Mouse (Mus musculus) kidney, postnatal 4 days (tissue): ENCODE results near the gene B3gat2.

Experiments
- DNase-seq, 2 experiments: peaks; one replicate each; pipeline ENCODE4 v3.0.0; 2021; ENCODE audit warnings: mixed read lengths in 2 of 2

B3gat2 gene

DNA sequence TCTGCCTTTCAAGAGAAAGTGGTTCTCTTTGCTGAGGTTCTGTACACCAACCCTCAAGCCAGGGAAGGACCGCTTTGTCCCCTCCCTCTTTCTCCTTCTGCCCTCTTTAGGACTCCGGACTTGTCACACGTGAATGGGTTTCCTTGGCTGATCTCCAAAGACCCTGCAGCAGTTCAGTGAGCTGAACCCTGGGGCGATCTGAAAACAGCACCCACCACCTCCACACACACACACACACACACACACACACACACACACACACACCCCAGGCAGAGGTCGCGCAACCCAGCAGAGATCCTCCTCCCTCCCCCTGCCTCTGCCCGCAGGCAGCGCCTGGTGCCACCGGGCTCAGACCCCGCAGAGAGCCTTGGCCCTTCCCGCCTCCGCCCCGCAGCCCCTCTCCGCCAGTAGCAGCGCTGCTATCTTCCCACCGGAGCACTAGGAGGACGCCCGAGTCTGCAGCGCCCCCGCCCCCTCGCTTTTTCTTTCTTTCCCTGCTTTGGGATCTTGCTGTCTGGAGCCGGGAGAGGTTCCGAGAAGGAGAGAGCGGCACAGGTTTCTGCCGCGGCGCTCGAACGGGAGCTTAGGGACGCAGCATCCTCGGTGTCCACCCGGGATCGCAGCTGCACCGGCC lies at the start of gene B3gat2:
Gene B3gat2, plus strand, starts transcription at position 252 of the 634 bp plus-strand sequence.
- DNase-seq, result peak; percentile 72 to 79

DNA sequence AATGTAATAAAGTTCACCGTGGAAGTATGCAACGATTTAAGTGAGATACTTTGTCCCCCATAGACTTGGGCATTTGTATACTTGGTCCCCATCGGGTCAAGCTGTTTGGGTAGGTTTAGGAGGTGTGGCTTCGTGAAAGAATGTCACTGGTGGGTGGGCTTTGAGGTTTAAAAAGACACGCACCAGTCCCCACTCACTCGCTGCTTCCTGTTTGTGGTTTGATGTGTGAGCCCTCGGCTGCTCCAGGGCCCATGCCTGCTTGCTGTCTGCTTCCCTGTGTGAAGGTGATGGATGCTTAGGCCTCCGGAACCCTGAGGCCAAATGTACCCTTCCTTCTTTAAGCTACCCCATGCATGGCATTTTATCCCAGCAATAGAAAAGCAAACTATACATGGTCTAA lies 41.2 kb upstream of the B3gat2 start:
- DNase-seq, result no peak

DNA sequence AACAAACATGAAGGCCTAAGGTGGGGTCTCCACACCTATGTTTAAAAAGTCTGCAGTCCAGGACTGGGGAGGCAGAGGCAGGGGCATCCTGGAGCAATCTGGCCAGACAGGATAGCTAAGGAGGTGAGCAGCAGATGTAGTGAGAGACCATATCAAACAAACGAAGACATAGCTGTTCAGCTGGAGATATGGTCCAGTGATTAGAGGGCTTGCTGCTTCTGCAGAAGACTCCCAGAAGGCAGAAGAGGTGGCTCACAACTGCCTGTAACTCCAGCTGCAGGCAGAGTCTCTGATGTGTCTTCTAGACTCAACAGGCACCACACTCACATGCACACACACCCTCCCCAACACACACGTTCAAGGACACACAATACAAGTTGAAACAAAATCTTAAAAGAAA lies 40.5 kb upstream of the B3gat2 start:
- no peak for DNase-seq

DNA sequence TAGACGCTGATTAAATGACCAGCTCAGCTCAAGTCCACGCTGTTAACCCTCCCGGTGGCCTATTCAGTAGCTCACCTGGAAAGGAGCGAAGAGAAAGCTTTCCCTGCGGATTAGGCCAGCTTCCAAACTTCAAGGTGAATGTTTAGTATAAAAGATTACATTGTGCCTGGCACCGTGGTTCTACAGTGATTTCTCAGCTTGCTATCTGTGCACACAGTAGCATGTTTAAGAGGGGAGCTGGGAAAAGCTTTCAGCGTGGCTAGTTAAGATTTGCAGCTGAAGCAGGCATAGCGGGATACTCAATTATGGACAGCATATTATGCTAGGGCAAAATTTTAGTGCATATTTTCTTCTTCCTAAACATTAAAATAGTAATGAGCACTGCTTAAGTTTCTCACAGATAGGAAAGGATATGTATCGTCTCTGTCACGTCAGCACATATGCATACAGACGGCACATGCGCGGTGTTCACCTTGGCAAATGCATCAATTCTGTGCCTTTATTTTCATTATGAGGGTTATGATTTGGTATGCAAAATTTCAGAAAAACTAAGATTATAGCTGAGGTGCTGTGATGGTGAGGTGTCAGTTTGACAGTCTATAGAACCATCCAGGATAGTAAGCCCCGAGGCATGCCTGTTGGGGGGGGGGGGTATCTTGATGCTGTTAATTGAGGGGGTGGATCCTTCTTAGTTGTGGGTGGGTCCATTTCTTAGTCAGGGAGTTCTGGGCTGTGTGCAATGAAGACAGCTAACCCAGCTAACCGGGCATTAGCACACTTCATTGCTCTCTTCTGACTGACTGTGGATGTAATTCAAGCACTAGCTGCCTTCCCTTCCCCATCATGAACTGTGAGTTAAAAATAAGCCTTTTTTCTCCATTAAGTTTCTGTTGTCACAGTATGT lies 38.8 kb upstream of the B3gat2 start:
- DNase-seq, result no peak

DNA sequence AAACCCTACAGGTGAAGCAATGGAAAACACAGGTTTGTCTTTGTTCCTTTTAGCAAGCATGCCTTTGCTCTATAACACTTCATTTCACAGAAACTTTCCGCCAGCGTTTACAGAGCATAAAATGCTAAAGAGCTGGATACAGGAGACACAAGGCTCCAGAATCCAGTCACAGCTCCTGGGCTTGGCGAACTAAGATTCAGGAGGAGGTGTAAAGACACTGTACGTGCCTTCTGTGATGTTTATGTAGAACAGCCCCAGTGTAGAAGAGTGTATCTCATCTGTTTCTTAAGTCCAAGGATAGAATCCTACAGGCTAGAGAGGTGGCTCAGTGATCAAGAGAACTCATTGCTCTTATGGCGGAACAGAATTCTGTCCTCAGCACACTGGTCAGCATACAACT lies 30.2 kb upstream of the B3gat2 start:
- DNase-seq, result no peak

DNA sequence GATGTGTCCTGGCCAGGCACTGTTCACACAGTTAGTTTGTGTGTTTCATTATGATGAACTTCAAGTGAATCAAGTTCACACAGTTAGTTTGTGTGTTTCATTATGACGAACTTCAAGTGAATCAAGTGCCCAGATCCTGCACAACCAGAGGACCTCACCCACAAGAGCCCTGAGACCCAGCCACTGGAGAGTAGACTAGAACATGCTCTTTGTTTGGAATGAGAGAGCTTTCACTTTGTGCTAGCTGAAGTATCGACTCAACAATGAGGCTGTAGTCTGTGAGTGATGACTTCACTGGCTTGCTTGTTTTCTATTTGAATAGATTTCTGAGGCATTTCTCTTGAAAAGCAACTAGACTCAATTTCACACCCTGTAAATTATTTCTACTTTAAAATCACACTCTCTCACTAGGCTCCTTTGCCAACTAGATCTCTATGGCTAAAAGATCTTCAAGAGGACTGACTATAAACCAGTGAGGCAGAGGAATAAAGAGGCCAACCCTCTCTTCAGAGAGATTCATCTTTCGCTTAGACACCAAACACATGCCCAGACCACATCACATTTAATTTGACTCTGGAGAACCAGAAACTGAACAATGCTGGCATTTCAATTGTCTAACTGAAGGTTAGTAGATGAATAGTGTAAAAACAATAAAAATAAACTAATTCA lies 10.6 kb upstream of the B3gat2 start:
- DNase-seq, result no peak

DNA sequence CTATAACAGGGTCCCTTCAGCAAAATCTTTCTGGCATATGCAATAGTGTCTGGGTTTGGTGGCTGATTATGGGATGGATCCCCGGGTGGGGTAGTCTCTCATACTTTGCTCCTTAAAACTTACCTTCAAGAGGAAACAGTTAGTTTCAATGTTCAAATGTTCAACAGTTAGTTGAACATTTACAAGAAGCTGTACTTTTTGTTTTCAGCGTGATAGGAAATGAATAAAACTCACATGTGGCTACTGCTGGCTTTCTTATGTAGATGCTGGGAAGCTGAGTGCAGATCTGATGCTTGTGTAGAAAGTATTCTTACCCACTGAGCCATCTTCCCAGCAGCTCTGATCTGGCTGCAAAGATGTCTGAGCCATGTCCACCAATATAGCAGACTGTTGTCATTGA lies 8.5 kb upstream of the B3gat2 start:
- no peak for DNase-seq

DNA sequence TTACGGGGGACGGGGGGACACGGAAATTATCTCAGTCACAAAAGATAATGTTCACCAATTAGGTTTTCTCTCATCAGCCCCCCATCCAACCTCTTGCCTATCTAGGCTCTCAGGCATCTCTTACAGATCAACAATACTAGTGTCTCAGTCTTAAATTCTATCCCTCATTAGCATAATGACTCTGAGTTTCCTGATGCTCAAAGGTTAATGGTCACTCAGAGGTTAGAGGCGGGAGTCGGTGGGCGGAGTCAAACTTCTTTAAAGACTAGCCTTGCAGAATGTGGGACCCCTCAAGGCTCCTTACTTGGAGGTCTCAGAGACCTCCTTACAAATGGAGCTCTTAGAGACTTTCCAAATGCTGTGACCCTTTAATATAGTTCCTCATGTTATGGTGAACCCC lies 8.0 kb upstream of the B3gat2 start:
- no peak for DNase-seq

DNA sequence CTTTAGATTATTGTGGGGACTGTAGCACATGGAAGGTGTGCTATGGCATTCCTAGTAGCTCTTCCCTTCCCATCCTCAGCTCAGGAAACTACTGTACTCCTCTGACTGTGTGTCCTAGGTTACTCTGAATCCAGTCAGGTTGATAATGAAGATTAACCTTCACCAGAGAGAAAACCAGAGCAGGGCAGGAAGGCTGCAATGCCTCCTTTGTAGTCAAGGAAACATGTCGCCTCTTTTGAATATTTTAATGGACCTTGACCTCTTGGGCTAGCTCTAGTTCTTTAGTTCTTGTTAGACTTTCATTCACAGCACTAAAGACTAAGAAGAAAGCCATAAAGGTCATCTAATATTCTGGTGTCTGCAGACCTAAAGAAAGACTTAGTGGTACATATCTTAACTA lies 7.2 kb upstream of the B3gat2 start:
- DNase-seq, result no peak

DNA sequence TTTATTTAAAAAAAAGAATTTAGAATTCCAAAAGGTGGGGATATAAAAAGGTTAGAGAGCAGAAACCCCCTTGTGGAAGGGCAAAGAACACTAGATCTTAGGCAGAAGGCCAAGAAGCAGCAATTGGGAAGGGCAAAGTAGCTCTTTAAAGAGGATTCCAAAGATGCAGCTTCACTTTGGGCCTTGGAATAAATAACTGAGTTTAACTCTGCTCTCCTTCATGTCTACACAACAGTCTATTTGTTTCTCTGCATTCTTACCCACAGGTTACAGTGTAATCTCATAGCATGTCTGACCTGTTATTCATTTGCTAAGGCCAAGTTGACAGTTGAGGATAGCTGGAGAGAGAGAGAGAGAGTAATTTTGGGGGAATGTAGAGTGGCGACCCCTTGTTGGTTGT lies 6.6 kb upstream of the B3gat2 start:
- DNase-seq, result no peak

DNA sequence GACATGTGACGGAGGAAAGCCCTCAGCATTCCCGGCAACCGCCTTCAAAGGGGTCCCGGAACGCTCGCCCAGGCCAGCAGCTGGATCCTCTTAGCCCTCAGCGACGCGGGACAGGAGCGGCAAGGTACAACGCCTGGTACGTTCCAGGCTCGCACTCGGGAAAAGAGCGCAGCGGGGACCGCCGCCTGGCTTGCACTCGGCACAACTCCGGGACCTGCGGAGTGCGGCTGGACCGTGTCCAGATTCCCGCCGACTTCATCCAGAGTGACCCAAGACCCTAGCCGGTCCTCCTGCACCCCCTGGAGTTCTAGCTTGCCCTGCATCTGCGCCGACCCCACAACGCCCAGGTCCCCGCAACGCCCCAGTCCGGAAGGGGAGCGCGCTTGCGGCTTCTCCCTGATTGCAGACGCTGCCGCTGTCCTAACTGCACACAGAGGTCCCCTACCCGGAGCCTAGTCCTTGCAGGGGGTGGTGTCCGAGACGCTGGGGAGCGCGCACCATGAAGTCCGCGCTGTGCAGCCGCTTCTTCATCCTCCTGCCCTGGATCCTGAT lies 659 bp downstream of the B3gat2 start:
- peak; percentile 58 to 72 for DNase-seq

DNA sequence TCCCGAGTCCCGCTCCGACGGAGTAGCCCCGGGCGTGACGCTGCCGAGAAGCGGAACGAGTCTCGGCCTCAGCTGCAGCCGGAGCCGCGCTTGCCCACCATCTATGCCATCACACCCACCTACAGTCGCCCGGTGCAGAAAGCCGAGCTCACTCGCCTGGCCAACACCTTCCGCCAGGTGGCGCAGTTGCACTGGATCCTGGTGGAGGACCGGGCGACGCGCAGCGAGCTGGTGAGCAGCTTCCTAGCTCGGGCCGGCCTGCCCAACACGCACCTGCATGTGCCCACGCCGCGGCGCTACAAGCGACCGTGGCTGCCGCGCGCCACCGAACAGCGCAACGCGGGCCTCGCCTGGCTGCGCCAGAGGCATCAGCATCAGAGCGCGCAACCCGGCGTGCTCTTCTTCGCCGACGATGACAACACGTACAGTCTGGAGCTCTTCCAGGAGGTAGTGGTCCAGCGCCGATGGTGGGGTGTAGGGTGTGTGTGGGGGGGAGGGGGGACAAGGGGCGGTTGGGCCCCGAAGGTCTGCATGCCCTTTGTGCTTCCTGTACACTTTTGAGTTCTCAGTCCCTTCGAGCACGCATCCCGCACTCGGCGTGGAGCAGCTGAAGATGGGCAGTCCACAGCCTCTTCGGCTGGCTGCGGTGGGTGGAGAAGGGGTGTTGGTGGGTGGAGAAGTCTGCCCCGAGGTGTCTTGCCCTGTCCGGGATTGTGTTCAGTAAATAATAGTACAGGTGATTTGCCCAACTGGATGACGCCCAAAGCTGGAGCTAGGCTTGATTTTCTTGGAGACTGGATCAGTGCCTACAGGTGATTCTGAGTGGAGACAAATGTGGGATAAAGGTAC lies 1.5 kb downstream of the B3gat2 start:
- DNase-seq, result peak; percentile 96

DNA sequence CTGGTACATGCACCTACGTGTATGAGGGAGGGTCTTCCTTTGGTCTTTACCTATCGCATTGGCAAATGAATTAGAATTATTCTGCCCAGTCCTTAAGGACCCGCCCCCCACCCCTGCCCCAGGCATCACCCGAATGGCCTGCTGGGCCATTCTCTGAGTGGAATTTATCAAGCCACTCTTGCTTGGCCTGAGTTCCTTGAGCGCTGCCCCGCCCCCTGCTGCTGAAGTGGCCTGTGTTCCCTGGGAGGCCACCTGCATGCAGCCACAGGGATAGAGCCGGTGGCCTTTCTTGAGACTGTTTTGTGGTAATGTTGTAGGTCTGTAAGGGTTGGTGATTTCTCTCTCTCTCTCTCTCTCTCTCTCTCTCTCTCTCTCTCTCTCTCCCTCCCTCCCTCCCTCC lies 2.2 kb downstream of the B3gat2 start:
- DNase-seq, result peak; percentile 50 to 63

DNA sequence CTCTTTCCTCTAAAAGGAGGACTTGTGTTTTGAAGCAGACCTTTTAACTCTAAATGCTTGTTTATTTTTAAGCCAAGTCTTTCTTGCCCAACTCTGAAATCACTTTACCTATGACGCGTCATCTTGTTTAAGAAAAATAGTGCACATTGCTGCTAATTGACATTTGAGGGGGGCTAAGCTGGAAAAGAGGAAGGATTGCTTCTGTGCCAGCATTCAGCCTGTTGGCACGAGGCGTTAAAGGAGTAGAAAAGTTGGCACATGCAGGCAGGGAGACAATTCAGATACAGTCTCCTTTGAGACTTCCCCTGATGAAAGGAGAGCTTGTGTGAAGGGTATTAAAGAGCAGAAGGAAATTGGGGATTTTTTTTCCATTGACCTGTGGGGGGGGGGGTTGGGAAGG lies 3.2 kb downstream of the B3gat2 start:
- no peak for DNase-seq

DNA sequence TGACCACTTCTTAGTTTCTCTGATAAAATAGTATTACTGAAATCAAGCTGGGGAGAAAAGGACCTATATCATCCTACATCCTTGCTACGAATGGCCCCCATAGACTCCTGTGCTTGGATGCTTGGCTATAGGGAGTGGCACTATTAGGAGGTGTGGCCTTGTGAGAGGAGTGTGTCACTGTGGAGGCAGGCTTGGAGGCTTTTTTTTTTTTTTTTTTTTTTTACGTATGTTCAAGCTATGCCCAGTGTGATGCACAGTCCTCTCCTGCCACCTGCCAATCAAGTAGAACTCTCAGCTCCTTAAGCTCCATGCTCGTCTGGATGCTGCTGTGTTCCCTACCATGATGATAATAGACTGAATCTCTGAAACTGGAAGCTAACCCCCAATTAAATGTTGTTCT lies 11.5 kb downstream of the B3gat2 start:
- DNase-seq, result no peak

DNA sequence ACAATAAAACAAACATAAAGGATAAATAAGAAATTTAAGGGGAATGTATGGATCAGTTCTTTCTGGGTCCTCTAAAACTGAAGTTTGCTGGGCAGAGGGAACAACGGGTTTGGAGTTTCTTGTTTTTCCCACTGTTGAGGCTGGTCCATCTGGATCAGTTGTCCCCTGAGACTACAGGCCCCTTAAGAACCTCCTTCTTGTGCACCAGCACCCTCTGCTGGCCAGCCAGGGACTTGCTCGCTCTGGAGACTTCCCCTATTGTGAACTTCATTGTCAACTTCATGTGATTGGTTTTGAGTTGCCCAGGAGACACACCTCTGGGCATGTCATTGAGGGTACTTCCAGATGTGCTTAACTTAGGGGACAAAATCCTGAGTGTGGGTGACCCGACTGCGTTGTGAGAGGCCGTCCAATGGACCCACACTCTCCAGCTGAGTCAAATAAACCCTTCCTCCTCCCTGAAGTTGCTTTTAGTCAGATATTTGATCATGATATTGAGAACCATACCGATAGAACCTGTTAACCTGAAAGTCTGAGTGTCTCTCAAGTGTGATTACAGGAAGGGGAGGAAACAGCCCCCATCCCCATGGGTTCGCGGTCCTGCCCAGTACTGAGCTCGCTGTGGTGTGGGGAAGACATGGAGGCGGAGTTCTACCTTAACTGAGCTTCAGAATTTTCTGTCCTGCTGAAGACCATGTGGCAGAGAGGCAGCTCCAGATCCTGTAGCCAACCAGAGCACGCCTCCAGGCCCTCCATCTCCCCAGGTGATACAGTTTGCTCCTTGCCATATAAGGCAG lies 31.4 kb downstream of the B3gat2 start:
- peak; percentile 88 to 91 for DNase-seq

DNA sequence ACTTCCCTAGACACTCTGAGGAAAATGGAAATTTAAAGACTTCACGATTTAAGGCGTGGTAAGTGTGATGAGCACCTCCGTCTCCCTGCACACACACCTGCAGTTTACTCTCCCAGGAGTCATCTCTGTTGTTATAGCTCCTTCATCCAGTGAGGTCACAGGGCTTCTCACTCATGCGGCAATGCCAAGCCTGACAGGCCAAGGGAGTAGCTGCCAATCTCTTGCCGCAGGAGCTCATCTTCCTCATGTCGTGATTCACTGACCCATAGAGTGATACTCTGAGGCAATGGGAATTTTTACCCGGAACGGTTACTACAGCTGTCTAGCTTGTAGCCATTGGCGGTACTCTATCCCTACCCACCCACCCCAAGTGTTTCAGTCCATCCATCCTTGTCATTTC lies 36.8 kb downstream of the B3gat2 start:
- no peak for DNase-seq

DNA sequence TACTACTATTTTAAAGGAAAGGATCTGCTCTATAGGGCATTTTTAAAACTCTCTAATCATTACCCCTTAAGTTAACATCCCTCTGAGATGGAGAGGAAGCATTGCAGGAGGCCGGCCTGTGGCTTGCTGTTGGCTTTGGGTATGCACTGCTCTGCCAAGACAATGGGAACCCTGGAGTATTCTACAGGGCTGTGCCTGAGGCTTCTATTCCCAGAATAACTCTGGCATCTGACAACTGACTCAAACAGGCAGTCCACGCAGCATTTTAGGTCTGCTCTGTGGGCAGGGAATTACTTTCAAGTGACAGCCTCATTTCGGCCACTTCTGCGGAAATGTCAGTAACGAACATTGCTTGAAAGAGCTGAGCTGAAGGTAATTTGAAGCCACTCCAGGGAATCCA lies 60.1 kb downstream of the B3gat2 start:
- no peak for DNase-seq

DNA sequence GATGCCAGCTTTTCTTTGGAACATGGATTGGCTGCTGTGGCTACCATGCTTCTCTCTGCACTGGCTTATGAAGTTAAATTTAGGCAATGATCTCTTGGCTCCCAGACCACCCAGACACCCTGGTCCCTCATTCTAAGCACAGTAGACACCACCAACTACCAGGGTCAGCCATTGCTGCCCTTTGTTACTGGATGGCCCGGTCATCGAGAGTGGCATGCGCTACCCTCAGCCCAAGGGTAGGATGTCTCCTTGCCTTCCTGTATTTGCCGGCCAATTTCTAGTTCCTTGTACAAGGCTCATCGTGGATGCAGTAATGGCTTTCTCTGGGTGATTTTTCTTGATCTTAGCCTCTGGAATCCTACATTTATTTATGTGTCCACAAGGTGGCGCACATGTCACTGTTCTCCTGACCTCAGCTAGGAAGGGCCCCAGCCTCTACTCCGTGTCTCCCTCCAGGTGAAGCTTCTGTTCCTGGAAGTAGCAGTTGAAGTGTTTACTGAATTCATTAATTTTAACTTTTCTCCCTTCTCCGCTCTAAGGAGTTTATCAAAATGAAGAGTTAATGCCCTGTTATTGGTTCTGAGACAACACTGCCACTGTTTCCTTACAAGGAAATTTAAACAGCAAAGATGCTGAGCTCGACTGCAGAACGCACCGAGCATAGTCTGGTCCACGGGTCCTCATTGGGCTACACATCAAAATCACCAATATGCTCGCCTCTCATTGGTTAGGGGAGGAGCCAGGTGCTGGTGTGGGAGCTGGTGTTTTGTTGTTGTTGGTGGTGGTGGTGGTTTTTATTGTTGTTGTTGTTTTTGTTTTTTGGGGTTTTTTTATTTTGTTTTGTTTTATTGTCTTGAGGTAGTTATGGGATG lies 65.6 kb downstream of the B3gat2 start:
- DNase-seq, result peak; percentile 52 to 59

DNA sequence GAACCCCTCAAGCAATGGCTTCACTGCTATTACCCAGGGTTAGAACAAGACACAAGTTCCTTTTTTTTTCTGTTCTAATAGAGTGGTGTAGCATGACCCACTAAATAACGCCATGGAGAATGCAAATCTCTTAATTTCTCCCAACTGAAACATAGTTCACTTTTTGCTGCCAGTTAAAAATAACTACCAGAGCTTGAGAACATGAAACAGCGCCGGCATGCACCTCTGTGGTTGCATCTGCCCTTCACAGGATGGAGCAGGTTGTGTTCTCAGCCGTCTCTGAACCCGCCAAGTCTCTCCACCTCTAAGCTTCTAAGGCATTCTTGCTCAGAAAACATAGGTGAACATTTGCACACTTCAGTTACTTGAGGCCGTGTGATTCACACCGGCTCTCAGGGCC lies 72.7 kb downstream of the B3gat2 start:
- no peak for DNase-seq

DNA sequence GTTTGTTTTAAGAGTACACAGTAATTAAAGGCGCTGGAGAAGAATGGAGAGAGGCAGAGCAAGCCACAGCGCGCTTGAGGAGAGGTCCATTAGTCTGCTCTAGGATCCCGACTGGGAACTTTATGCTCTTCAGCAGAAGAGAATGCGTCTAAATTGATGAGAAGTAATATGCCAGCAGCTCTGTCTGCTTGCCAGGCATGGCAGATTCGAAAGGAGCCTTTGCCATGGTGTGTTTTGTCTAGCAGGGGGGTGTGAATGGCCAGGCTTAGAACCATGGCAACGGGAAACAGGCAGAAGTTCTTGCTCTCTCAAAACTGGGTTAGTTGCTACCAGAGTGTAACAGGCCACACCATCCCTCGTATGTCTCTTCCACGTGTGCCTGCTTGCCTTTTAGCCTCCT lies 73.3 kb downstream of the B3gat2 start:
- DNase-seq, result no peak
